Mouse (Mus musculus) neutrophil, adult 5-6 weeks (primary cell): ENCODE measurements around the gene Hist1h2be. TPM values are rescaled to one million over a fixed set of nuclear protein-coding genes. Genes with fewer than 3 reads are reported as not detected.
A peak's percentile ranks its signal among the peaks of the same experiment; 100 is the strongest.

Experiments used
- ATAC-seq: fragments of 151-379, 151-347 bp; 2 replicates; pipeline ENCODE4 v1.8.0; 2017; ENCODE audit warnings: mild to moderate bottlenecking, moderate TSS enrichment; ENCODE audit not compliant: insufficient number of reproducible peaks, poor library complexity, low FRiP score, severe bottlenecking; ENCODE audit errors: extremely low read depth
- total RNA-seq: library from RNA; stranded (forward); fragments of 200-1000 nt; gene quantifications from 2 replicates; pipeline ENCODE4 v1.2.3, GENCODE M21; 2017

Gene Hist1h2be
- 83.4 and 97.3 TPM in 2 replicates for total RNA-seq

DNA sequence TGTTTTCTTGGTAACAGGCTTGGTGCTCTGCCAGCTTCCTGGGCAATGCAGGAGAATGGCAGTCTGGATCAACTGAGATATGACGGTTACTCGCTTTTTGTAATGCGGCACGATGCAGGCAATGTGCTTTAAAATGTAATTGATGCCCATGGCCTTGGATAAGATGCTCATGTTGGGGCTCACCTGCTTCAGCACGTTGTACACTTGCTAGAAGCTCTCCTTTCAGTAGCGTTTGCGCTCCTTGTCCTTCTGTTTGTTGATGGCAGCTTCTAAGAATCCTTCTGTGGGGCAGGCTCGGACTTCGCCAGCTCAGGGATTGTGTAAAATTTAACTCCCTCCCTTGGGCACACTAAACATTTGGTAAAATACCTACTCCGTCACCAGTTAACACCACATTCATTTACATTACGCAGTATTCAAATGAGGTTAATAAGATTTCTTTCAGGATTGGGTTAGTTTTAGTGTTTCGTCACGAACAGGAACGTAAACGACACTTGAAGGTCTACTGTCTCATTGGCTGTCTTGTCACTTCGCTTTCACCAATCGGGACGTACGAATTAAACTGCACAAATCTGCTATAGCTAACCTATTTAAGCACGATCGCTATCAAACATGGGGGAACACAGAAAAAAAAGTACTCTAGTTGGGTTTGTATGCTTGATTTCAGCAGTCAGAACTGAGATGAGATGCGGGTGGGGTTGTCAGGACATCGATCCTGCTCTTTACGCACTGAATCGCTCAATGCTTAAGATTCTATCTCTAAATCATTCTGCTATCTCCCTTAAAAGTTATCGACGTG is at the start of gene Hist1h2be:
Hist1h2be (minus strand) TSS at position 392 of the 799 bp plus-strand sequence.
- ATAC-seq, result peak; percentile 73

DNA sequence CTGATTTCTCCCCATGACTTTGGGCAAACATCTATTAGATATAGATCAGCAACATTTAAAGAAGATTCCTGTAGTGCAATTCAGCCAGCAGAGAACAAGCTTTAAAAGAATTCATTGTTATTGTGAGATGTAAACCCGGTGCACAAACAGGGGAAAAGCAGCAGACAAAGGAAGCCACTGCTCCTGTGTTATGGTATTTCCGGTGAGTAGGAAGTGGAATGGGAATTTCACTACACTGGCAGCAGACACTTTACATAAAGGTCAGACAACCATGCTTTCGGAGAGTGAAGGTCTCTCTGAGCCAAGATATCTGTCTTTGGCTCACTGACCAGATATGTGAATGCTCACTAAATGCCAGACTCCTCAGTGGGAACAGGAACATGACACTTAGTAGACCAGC is 41.6 kb upstream of the Hist1h2be start:
- no peak for ATAC-seq

- no peak for ATAC-seq
Measured at GRCm38 (mm10) chr13:23659636-23660366, 38.9 kb upstream of the Hist1h2be start.

- ATAC-seq, result peak; percentile 61; the same call in 1 of the 2 replicates
Measured at GRCm38 (mm10) chr13:23630653-23631052, 9.7 kb upstream of the Hist1h2be start.

- ATAC-seq, result no peak
Measured at GRCm38 (mm10) chr13:23622861-23623450, 2.0 kb upstream of the Hist1h2be start.

GRCm38 (mm10) chr13:23622175-23622671 is 1.3 kb upstream of the Hist1h2be start, which contains the start of gene Hist1h1e:
TSS of gene Hist1h1e (minus strand) at chr13:23622558.
- peak; percentile 69 for ATAC-seq

DNA sequence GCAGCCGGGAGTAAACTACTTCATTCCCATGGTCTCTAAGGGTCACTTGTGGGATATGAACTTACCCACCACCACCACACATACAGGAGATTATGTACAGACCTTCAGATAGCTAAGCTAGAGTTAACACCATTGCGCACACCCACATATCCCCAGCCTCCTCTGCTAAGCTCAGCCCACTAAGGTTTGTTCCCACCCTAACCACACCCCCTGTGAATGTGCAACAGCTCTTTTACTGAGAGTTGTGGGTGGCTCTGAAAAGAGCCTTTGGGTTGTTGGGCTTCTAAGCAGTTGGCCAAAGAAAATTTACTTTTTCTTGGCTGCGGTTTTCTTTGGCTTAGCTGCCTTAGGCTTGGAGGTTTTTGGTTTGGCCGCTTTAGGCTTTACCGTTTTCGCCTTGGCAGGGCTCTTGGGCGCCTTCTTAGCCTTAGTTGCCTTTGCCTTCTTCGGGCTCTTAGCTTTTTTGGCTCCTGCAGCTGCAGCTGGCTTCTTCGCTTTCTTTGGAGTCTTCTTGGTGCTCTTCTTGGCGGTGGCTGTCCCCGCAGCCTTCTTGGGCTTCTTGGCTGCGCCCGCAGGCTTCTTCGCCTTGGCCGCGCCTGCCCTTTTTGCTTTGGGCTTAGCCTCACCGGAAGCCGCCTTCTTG is 729 bp upstream of the Hist1h2be start:
- peak; percentile 61 for ATAC-seq

DNA sequence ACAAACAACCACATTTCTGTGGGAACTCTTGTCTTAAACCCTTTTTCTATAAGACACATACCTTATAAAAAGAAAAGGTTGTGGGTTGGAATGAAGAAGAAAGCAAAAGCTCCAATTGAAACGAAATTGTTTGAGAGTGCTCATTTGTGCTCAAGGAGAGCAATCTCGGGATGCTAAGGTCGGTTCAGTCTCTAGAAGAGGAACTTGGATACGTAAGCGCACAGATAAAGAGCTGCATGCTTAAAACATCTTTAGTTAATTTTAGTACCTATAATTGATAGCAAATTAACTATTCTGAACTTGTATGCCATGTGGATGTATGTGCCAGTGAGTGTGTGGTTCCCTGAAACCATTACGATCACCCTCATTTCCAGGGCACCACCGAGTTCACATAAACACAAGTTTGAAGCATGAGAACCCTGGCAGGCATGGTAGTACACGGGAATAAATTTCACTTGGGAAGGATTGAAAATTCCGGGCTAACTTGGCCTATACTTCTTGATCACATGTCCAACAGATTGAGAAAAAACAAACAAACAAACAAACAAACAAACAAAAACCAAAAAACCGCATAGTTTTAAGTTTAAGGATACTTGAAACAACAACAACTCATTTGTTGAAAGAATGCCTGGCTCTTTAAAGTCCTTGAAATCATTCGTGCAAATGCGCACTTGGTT is 730 bp downstream of the Hist1h2be start:
- ATAC-seq, result no peak

GRCm38 (mm10) chr13:23611638-23612037 is 9.3 kb downstream of the Hist1h2be start:
- ATAC-seq, result no peak

GRCm38 (mm10) chr13:23610393-23610792 is 10.5 kb downstream of the Hist1h2be start:
- ATAC-seq, result no peak

DNA sequence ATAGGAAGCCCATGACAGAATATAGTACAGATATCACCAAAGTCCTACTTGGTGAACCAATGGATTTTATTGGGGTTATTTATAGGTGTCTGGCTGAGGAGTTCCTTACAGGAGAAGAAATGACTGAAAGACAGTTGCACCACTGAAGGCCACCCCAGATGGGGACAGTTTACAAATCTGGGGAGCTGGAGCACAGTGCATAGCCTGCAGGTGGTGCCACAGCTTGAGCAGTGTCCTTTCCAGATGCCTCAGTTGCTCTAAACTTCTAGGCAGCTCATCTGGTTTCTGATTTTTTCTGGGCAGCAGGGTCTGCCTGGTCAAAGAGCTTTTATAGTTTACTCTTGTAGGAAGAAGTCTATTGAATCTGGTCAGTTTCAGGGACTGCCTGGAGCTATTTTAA is 11.1 kb downstream of the Hist1h2be start:
- ATAC-seq, result no peak

GRCm38 (mm10) chr13:23609209-23609608 is 11.7 kb downstream of the Hist1h2be start:
- no peak for ATAC-seq

GRCm38 (mm10) chr13:23605052-23605451 is 15.9 kb downstream of the Hist1h2be start:
- ATAC-seq, result no peak

GRCm38 (mm10) chr13:23604452-23604851 is 16.5 kb downstream of the Hist1h2be start:
- ATAC-seq, result no peak

DNA sequence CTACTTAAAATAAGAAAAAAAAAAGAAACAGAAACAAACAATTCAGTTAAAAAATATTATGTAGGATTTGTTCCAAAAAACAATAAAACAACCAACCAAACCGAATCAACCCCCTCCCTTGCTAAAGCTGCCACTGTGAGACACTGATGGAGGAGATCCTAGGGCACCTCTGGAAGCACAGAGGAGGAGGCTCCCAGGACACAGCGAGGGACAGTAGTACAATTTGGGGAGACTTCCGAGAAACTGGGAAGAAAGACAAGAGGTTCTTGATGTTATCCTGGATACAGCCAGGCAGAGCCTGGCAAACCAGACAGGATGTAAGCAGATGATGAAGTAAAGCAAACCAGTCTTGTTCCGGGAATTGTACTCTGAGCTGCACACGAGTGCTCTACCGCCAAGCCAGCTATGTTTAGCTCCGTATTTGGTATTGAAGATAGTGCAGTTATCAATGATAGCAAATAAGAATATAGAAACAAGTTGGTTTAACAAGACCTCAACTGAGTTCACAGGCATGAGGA is 17.7 kb downstream of the Hist1h2be start:
- ATAC-seq, result no peak

DNA sequence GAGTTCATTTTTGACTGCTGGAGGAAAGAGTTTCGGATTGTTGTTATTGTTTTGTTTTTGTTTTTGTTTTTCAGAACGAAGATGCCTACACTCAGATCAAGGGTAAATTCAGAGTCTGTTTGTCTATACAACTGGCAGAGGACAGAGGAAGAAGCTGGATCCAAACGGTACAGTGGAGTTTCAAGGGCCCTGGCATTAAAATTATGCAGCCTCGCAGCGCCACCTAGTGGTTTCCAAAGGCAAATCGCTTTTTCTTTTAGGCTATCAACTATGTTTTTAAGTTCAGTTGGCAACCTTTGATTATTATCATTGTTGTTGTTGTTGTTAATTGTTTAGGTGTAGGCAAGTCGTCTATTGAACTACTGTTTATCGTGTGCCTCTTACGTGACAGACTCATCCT is 23.0 kb downstream of the Hist1h2be start:
- ATAC-seq, result peak; percentile 76; the same call in 1 of the 2 replicates

- no peak for ATAC-seq
Measured at GRCm38 (mm10) chr13:23595622-23596372, 25.1 kb downstream of the Hist1h2be start.

DNA sequence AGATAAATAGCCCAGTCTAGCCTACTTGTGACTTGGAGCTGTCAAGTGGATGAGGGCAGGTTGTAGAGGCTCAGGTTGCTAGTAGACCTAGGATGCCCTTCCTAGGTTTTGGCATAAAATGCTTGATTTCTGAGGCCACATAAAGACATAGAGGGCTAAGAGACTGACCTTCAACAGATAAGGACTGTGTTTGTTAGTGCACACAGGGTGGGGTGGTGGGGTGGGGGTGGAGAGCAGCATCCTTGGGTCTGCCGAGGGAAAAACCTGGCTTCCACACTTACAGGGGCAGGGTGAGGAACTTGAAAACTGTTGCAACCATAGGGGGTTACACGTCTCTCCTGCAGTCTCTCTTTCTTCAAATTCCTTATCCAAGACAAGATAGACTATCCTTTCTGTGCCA is 25.7 kb downstream of the Hist1h2be start:
- no peak for ATAC-seq
